Comparison of ENCODE assay signal across 12 mouse cellular contexts in the genomic region with DNA sequence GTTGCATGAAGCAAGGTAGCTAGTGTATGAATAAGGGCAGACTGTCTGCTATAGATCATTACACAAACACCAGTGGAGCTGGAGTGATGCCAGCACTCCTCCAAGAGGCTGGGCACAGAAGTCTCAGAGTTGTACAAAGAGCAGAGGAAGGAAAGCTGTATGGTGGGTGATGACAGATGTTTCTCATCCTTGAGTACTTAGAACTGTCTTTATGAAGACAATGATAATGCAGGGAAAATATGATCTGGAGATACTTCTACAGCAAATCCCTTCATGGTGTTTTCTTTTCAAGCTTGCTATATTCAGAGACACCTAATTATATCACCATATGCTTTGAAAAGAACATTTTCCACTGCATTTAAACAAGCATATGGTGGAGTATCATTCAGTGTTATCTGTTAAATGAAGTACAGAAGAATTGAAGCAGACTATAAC. TPM values are rescaled to one million over a fixed set of nuclear protein-coding genes. Genes with fewer than 3 reads are reported as not detected.
DNase-seq lines count a peak whose midpoint lies in the region; ATAC-seq and TF ChIP-seq lines count a peak whose summit lies in the region.
"Had no signal": no experiment of that assay in that cellular context is flagged by ENCODE, and none has a peak within 500 bp of the region (broad histone marks: within the 10 kb centered on the region; RNA-seq: fewer than 3 reads in every experiment).

No protein-coding gene starts in this region.

- no peak for ATAC-seq in cerebellum, adult (ENCODE audit: insufficient number of reproducible peaks, low FRiP score, low TSS enrichment)
- ATAC-seq in inflammation-experienced regulatory T-cells, adult 6 months = no peak
- no peak for ATAC-seq in stomach, postnatal 0 days (ENCODE audit: low FRiP score, low TSS enrichment)

- TF ChIP-seq EP300 in stomach, postnatal 0 days (optimal IDR thresholded peaks at IDR 0.05) = no peak

- no peak for TF ChIP-seq CTCF in stomach, postnatal 0 days (IDR thresholded peaks at IDR 0.05; ENCODE audit: low read depth)

- no peak overlapping the region for H3K4me3 ChIP-seq in stomach, postnatal 0 days (ENCODE audit: low read depth, low read length)
- H3K4me3 ChIP-seq: embryonic facial prominence, embryonic 12.5 days; heart, adult 2 months; limb, embryonic 10.5 days; neural tube, embryonic 13.5 days had no signal

- no peaks in the 10 kb centered on the region for H3K36me3 ChIP-seq in stomach, postnatal 0 days (ENCODE audit: control insufficient read depth, insufficient read depth, low read length)
- H3K36me3 ChIP-seq: embryonic facial prominence, embryonic 12.5 days; limb, embryonic 10.5 days; neural tube, embryonic 13.5 days had no signal

- no peaks in the 10 kb centered on the region for H3K27me3 ChIP-seq in stomach, postnatal 0 days (ENCODE audit: control insufficient read depth, insufficient read depth, low read length)
- H3K27me3 ChIP-seq: embryonic facial prominence, embryonic 12.5 days; neural tube, embryonic 13.5 days had no signal

- no peak overlapping the region for H3K4me2 ChIP-seq in stomach, postnatal 0 days (replicated peaks; ENCODE audit: low read depth)
- H3K4me2 ChIP-seq: embryonic facial prominence, embryonic 12.5 days; neural tube, embryonic 13.5 days had no signal

- H3K4me1 ChIP-seq in stomach, postnatal 0 days (replicated peaks; ENCODE audit: control insufficient read depth, insufficient read depth) = no peaks in the 10 kb centered on the region
- H3K4me1 ChIP-seq: embryonic facial prominence, embryonic 12.5 days; limb, embryonic 10.5 days; neural tube, embryonic 13.5 days had no signal

- no peak overlapping the region for H3K27ac ChIP-seq in stomach, postnatal 0 days (replicated peaks)
- H3K27ac ChIP-seq: embryonic facial prominence, embryonic 12.5 days; heart, adult 2 months; limb, embryonic 10.5 days; neural tube, embryonic 13.5 days had no signal

- peak; percentile 35 to 40 for DNase-seq in cerebellum, postnatal 14 days
- DNase-seq in retina, postnatal 1 day = peak; percentile 15
- no peak for DNase-seq in retina, embryonic 14.5 days (ENCODE audit: low spot score)
- DNase-seq in left cerebral cortex, postnatal 10 days (ENCODE audit: extremely low spot score in 1 of 2, low spot score in 2 of 2) = peak; percentile 17 to 33
- no peak for DNase-seq in stomach, postnatal 0 days (ENCODE audit: low spot score)
- DNase-seq in yolk sac, embryonic 10.5 days (ENCODE audit: low spot score) = no peak
- DNase-seq: heart, adult 2 months had no signal

- H3K9me3 ChIP-seq in stomach, postnatal 0 days (ENCODE audit: control insufficient read depth, low read length) = no peaks in the 10 kb centered on the region
- H3K9me3 ChIP-seq: embryonic facial prominence, embryonic 12.5 days; limb, embryonic 10.5 days; neural tube, embryonic 13.5 days had no signal

- intact Hi-C loops in left cerebral cortex, postnatal 10 days (cut with DNase I) = no loop called here

- H3K9ac ChIP-seq in stomach, postnatal 0 days (ENCODE audit: low read length) = no peak overlapping the region
- H3K9ac ChIP-seq: embryonic facial prominence, embryonic 12.5 days; neural tube, embryonic 13.5 days had no signal

RNA-seq across cellular contexts. Expression of a gene that starts 56.1 kb away (rescaled TPM):
- 10 to 100 TPM; 28.1 to 30.4 TPM for total RNA-seq in left cerebral cortex, postnatal 10 days (2021)
- 10 to 100 TPM in 1 of 3 experiments, 1 to 10 TPM in 2; 5.9 to 12.0 (median 8.4) TPM for polyA plus RNA-seq in inflammation-experienced regulatory T-cells, adult 6 months (2017; shearing (Covaris generic))
- 22.1 and 23.4 TPM in 2 replicates for polyA plus RNA-seq in stomach, postnatal 0 days (2015; fragmentation: Nextera tagmentation; extraction: Ambion mirVana)

Comparison
In these comparisons a context has a peak if more than half of its experiments do, and no peak if none do; other contexts are left out.
1. DNase-seq: peak in cerebellum, postnatal 14 days (2 of 2), retina, postnatal 1 day (single experiment) and left cerebral cortex, postnatal 10 days (2 of 2); none in retina, embryonic 14.5 days (single experiment), stomach, postnatal 0 days (single experiment) and yolk sac, embryonic 10.5 days (single experiment).